Mouse (Mus musculus): Measurements from ENCODE around the gene Apoa5.

The Apoa5 gene

GRCm38 (mm10) chr9:46268343-46268873, at the start of gene Apoa5:
Gene Apoa5 (plus strand): TSS chr9:46268633.
- CTCF ChIA-PET, result no interaction called here

- CTCF ChIA-PET, result interaction anchor here (0.5 kb wide), 1 partner anchor 222 kb away, joined by 3 read pairs; no protein-coding TSS in a partner anchor
Observed at GRCm38 (mm10) chr9:46223090-46223489, 45.3 kb upstream of the Apoa5 start.

DNA sequence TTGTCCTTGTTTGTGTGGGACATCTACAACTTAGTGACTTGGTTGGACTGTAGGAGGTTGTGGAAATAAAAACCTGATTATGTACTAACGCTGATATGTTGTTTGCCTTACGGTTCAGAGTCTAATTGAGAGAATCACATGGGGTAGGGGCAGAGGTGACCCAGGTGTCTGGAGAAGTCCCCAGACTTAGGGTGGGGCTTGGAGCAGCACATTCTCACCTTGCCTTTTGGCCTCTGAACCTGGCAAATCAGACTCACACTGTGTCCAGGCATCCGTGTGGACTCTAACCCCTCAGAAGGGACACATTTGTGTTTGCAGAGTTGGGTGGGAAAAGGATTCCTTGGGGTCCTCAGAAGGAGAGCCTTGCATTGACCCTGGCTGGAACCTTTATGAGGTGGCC, 44.3 kb upstream of the Apoa5 start:
- CTCF ChIA-PET, result interaction anchor here (0.7 kb wide), 1 partner anchor 66 kb away, joined by 3 read pairs; no protein-coding TSS in a partner anchor

DNA sequence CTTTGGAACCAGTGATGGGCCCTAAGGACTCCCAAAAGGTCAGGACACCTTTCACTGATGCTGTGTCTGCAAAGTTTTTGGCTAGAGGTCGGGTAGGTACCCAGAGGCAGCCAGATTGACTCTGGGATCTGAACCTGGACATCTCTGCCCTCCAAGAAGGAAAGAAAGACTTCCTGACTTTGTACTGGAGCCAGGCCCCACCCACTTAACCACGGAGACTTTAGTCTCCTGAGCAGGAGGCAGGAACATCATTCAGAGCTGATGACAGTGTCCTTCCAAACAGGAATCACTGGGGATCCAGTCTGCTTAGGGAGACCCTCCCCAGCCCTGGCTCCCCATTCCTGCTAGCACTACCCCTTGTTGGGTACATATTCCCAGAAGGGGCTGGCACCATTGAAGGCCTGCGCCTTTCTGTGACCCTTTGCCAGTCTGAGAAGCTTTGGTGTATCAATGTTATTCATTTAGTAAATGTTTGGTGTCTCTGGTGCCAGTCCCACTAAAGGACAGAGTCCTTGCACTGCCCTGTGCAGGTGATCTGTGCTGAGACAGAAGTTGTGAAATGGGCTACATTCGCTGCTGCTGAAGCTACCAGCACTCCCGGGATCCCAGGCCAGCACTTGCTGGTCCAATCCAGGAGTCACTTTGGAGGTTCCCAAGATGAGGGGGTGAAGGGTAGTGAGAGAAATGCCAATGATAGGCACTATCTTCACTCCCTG, 43.3 kb upstream of the Apoa5 start:
- CTCF ChIA-PET, result no interaction called here

GRCm38 (mm10) chr9:46227064-46227614, 41.3 kb upstream of the Apoa5 start:
- CTCF ChIA-PET, result no interaction called here

GRCm38 (mm10) chr9:46228491-46228890, 39.9 kb upstream of the Apoa5 start, which contains the start of gene Apoa1:
Gene Apoa1 (plus strand): TSS chr9:46228580.
- CTCF ChIA-PET, result no interaction called here

GRCm38 (mm10) chr9:46229573-46230449, 38.6 kb upstream of the Apoa5 start:
- CTCF ChIA-PET, result no interaction called here

GRCm38 (mm10) chr9:46230450-46230975, 37.9 kb upstream of the Apoa5 start:
- CTCF ChIA-PET, result no interaction called here

GRCm38 (mm10) chr9:46235196-46235595, 33.2 kb upstream of the Apoa5 start:
- CTCF ChIA-PET, result interaction anchor here (0.5 kb wide), 1 partner anchor 549 kb away, joined by 7 read pairs; no protein-coding TSS in a partner anchor

- CTCF ChIA-PET, result no interaction called here
Observed at GRCm38 (mm10) chr9:46235596-46235648, 33.0 kb upstream of the Apoa5 start, which contains the start of gene Apoc3. Gene Apoc3 (minus strand): TSS chr9:46235636.

DNA sequence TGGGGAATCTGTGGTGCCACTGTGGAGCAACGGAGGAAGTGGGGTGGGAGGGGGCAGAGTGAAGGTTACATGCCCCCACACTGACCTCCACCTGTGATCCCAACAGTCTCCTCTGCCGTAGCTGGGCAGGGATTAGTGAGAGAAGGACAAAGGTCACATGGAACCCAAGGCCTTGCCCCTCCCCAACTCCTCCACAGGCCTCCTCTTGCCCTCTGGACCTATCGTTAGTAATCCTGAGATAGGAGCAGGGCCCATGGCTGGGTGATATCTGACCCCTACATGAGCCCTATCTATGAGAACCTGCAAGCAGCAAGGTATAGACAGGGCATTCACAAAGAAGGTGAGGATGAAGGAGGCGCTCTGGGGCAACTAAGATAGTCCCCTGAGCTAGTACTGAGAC, 32.8 kb upstream of the Apoa5 start:
- CTCF ChIA-PET, result no interaction called here

- CTCF ChIA-PET, result no interaction called here
Observed at GRCm38 (mm10) chr9:46238850-46239249, 29.6 kb upstream of the Apoa5 start.

DNA sequence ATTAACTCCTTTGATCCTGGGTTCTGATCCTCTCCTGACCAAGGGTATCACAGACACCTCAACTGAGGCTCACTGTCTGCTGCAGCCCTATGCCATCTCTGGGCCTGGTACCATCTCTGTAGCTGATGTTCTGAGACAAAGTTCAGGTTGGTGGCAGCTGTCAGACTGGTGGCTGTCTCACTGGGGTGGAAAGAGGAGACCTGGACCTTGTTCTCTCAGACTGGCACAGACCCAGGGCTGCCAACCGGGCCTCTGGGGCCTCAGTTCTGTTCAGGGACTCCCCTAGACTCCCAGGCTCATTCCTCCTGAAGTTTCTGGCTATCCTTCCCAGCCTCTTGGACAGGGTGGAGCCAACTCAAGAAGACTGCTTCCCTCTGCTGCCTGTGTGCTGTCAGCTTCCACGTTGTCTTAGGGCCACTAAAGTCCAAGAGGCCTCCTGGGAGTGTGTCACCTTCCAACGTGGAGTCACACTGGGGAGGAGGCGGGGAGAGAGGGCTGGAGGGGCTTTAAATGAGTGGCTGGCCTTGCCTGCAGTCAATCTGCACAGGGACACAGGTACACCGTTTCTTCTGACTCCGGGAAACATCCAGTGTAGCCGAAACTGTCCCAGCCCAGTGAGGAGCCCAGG, 27.8 kb upstream of the Apoa5 start, which contains the start of gene Apoa4:
Gene Apoa4, plus strand, starts transcription at position 171 of the 628 bp plus-strand sequence.
- CTCF ChIA-PET, result no interaction called here

GRCm38 (mm10) chr9:46241818-46242217, 26.6 kb upstream of the Apoa5 start:
- CTCF ChIA-PET, result no interaction called here

- CTCF ChIA-PET, result no interaction called here
Observed at GRCm38 (mm10) chr9:46243122-46243521, 25.3 kb upstream of the Apoa5 start.

GRCm38 (mm10) chr9:46243584-46243983, 24.8 kb upstream of the Apoa5 start:
- CTCF ChIA-PET, result no interaction called here

GRCm38 (mm10) chr9:46246752-46247324, 21.6 kb upstream of the Apoa5 start:
- CTCF ChIA-PET, result interaction anchor here (0.6 to 0.7 kb wide), 3 partner anchors 213 to 263 kb away, joined by 3 to 5 read pairs (median 3); no protein-coding TSS in a partner anchor

DNA sequence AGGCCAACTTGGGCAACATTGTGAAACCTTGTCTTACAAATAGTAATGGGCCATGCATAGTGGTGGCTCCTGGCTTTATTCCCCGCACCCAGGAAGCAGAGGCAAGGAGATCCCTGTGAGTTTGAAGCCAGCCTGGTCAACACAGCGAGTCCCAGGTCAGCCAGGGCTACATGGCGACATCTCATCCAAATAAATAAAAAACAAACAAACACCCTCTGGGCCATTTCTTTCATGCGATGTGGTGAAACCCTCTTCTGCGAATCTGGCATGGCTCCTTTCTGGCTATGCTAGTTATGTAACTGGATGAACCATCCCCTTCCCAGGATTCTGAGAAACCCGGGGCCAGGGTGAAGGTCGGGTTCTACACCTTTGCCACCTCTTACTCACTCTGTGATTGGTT, 12.3 kb upstream of the Apoa5 start:
- CTCF ChIA-PET, result interaction anchor here (0.7 kb wide), 1 partner anchor 77 kb away, joined by 3 read pairs; no protein-coding TSS in a partner anchor

DNA sequence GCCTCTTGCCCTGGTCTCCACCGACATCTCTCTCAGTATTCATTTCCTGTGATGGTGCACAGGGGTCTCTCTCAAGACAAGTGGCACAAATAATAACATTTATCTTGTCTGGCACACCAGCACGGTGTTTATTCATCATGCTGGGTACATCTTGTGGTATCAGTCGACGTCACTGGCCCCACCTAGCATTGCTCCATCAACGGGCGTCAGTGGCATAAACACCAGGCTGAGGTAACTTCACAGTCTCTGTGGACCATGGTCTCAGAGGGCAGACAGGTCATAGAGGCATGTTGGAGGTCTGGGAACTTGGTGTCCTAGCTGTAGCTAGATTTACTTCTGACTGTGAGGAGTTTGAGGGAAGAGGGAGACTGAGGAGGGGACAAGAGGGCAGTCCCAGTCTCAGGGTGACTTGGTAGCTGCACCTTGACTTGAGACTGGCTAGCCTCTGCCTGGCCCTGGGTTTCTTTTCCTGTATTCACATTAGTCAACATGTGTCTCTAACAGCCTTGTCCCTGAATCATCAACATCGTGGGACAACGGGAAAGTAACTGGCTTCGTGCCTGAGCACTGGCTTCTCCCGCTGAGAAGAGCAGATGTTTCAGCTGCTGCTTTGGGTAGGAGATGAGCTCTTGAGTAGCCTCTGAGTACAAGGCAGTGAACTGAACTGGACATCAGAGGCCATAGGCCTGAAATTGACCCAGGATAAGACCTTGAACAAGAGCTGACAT, 11.6 kb upstream of the Apoa5 start:
- CTCF ChIA-PET, result no interaction called here

- CTCF ChIA-PET, result no interaction called here
Observed at GRCm38 (mm10) chr9:46257546-46257945, 10.9 kb upstream of the Apoa5 start.

GRCm38 (mm10) chr9:46259111-46259510, 9.3 kb upstream of the Apoa5 start:
- CTCF ChIA-PET, result no interaction called here

Data from spleen, embryonic (tissue).